Mouse (Mus musculus) liver, postnatal 0 days (tissue): ENCODE results near the gene Ift88.

Experiments used
- CTCF ChIP-seq: sonication (generic); IDR thresholded peaks from 2 replicates; pipeline ENCODE4 v1.5.1; 2016; ENCODE audit warnings: antibody characterized with exemption, low read depth
- EP300 ChIP-seq: IDR thresholded peaks from 2 replicates; pipeline ENCODE4 v1.6.1; 2016; ENCODE audit warnings: antibody characterized with exemption, low read depth, mild to moderate bottlenecking

DNA sequence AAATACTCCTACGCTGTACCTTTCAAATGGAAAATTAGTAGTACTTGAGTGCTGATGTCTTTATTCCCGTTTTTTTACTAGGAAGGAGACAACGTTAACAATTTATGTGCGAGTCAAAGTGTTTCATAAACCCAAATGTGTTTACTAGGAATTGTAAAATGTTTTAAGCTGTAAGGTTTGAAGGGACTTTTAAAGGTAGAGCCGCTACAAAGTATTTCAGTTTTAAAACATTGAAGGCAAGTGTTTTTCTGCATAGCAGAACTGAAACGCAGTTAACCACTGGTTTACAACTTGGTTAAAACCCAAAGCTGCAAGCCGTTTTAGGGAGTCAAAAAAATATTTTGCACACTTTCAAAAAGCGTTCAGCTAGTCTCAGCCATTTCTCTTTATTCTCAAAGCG is 99.9 kb downstream of the Ift88 start:
- no peak for TF ChIP-seq CTCF
- TF ChIP-seq EP300: no peak
